Mouse (Mus musculus): ENCODE results near the gene Chek2. TPM values are rescaled to one million over a fixed set of nuclear protein-coding genes. Genes with fewer than 3 reads are reported as not detected.

The Chek2 gene
- 6.0 and 13.2 TPM in 2 replicates for polyA plus RNA-seq (2015; fragmentation: Nextera tagmentation; extraction: Ambion mirVana)

- ATAC-seq (ENCODE audit: low FRiP score), result peak; percentile 99
Observed at GRCm38 (mm10) chr5:110839678-110840365, at the start of gene Chek2, which contains the start of gene Hscb. Gene Chek2, plus strand, starts transcription at chr5:110839979. Gene Hscb, minus strand, starts transcription at chr5:110839777.

DNA sequence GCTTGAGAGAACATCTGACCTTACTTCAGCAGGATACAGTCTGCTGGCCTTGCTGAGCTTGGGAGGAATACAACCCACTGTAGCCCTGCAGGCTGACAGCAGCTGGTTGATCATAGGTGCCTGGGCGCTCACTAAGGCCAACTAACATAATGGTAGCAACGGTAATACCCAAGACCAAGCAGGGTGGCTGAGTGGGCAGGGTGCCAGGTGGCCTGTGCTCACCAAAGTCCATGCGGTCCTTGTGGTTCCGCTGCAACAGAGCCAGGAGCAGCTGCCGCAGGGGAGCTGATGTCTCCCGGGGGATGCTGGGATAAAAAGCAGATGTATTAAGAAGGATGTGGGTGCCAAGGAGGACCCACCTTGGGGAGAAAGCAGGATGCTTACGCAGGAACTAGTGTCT is 45.4 kb upstream of the Chek2 start:
- Histone ChIP-seq H3K4me3 (replicated peaks) (no peak overlapping the region), H3K27ac (replicated peaks) (no peak overlapping the region), H3K36me3 (peaks cover 95% of the 10 kb centered on the region), H3K27me3 (replicated peaks) (no peaks in the 10 kb centered on the region), H3K9me3 (replicated peaks) (no peaks in the 10 kb centered on the region), H3K4me1 (no peaks in the 10 kb centered on the region), H3K9ac (replicated peaks) (no peak overlapping the region), H3K4me2 (no peak overlapping the region)
- 75% methylated on average over 7 of the region's 7 CpGs for WGBS
- no peak for ATAC-seq (ENCODE audit: low FRiP score)

More at GRCm38 (mm10) chr5:110839678-110840365, at the start of gene Chek2, which contains the start of gene Hscb:
- Histone ChIP-seq H3K4me3 (replicated peaks) (peak within 1 kb of the TSS; percentile 86), H3K4me2 (peak within 1 kb of the TSS; percentile 90), H3K27ac (replicated peaks) (peak within 1 kb of the TSS; percentile 83), H3K36me3 (no peaks in the 10 kb centered on the region), H3K27me3 (replicated peaks) (no peaks in the 10 kb centered on the region), H3K9me3 (replicated peaks) (no peaks in the 10 kb centered on the region), H3K4me1 (peaks cover 20% of the 10 kb centered on the region), H3K9ac (replicated peaks) (peak within 1 kb of the TSS; percentile 74)
- whole genome bisulfite sequencing, result under 1% methylated on average over 41 of the region's 41 CpGs

DNA sequence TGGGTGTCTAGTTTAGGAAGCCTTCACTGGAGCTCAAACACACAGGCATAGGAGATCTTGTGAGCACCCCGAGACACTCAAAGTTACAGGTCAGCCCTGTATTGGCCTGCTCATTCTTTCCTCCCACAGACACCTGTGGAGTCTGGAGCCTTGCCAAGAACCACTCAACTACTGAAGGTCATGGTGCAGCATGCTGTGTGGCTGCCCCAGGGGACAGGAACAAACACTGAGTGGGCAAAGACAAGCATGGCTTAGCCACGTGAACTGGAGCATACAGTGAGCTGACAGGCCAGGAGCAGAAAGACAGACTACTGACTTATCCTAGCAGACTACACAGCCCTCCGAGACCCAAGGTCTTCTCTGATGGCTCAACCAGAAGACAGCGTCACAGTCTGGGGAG is 42.1 kb upstream of the Chek2 start:
- H3K36me3 ChIP-seq, result peaks cover 62% of the 10 kb centered on the region
- H3K27ac ChIP-seq (replicated peaks), result no peak overlapping the region
- WGBS, result 63% methylated on average over 4 of the region's 4 CpGs

DNA sequence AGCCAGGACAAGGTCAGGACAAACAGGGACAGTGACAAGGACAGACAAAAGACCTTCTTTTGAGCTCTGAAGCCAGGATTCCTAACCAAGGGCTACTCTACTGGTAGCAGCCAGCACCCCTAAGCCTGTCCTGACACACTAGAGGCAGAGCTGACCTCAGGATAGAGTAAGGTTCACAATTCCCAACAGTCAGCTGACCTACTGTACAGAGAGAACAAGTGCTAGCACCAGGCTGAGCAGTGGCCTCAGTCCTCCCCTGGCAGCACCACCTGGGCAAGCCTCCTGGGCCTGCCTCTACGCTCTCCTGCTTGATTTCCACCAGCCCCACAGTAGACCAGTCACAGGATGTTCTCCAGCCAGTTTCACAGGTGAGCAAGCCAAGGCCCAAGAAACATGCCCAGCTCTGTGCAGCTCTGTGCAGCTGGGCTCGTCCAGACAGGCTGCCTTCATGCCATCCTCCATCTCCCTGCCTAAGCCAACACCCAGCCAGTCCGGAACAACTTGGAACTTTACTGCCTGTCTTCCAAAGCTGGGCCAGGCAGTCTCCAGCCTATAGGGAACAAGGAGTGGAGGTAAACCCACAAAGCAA is 38.6 kb upstream of the Chek2 start:
- Histone ChIP-seq H3K4me2 (no peak overlapping the region), H3K4me1 (peaks cover 27% of the 10 kb centered on the region), H3K27me3 (replicated peaks) (no peaks in the 10 kb centered on the region), H3K9me3 (replicated peaks) (no peaks in the 10 kb centered on the region), H3K9ac (replicated peaks) (no peak overlapping the region), H3K27ac (replicated peaks) (no peak overlapping the region), H3K4me3 (replicated peaks) (no peak overlapping the region), H3K36me3 (peaks cover 34% of the 10 kb centered on the region)
- ATAC-seq (ENCODE audit: low FRiP score), result no peak
- WGBS, result 92% methylated on average over 3 of the region's 3 CpGs

More for the DNA sequence above, 42.1 kb upstream of the Chek2 start:
- Histone ChIP-seq H3K9me3 (replicated peaks) (no peaks in the 10 kb centered on the region), H3K4me2 (no peak overlapping the region), H3K27me3 (replicated peaks) (no peaks in the 10 kb centered on the region), H3K4me3 (replicated peaks) (no peak overlapping the region), H3K9ac (replicated peaks) (no peak overlapping the region), H3K4me1 (0 out of 2 replicates have a peak, but pooled peaks cover 9% of the 10 kb centered on the region)
- ATAC-seq (ENCODE audit: low FRiP score), result no peak

DNA sequence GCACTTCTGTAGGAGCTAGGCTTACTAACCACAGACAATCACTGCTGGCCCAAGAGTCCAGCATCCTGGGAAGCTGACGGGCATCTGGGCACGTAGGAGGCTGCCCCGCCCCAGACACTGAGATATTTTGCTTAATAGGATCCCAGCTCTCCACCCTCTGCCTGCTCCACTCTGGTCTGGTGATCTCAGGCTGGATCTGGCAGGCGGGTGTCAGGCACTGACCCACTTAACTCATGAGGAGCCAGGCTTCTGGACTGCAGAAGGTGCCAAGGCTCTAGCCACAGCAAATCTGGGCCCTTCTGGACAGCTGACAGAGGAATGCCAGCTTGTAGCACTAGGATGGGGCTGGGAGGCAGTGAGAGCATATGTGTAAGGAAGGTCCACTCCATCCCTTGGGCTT is 37.6 kb upstream of the Chek2 start:
- Histone ChIP-seq H3K27me3 (replicated peaks) (no peaks in the 10 kb centered on the region), H3K4me3 (replicated peaks) (no peak overlapping the region), H3K36me3 (peaks cover 24% of the 10 kb centered on the region), H3K4me1 (peaks cover 38% of the 10 kb centered on the region), H3K9ac (replicated peaks) (no peak overlapping the region), H3K4me2 (no peak overlapping the region), H3K27ac (replicated peaks) (no peak overlapping the region), H3K9me3 (replicated peaks) (no peaks in the 10 kb centered on the region)
- 92% methylated on average over 4 of the region's 4 CpGs for WGBS
- ATAC-seq (ENCODE audit: low FRiP score), result no peak

GRCm38 (mm10) chr5:110802809-110803208 is 37.0 kb upstream of the Chek2 start:
- H3K9me3 ChIP-seq (replicated peaks), result no peaks in the 10 kb centered on the region
- no peak overlapping the region for H3K4me3 ChIP-seq (replicated peaks)
- peaks cover 44% of the 10 kb centered on the region for H3K4me1 ChIP-seq
- H3K4me2 ChIP-seq, result no peak overlapping the region
- H3K27ac ChIP-seq (replicated peaks), result no peak overlapping the region
- no peaks in the 10 kb centered on the region for H3K27me3 ChIP-seq (replicated peaks)
- ATAC-seq (ENCODE audit: low FRiP score), result no peak
- H3K9ac ChIP-seq (replicated peaks), result no peak overlapping the region
- H3K36me3 ChIP-seq, result peaks cover 20% of the 10 kb centered on the region

- H3K4me1 ChIP-seq, result peaks cover 58% of the 10 kb centered on the region
- H3K9ac ChIP-seq (replicated peaks), result no peak overlapping the region
- H3K27me3 ChIP-seq (replicated peaks), result no peaks in the 10 kb centered on the region
- no peak overlapping the region for H3K27ac ChIP-seq (replicated peaks)
- no peak overlapping the region for H3K4me3 ChIP-seq (replicated peaks)
- 64% methylated on average over 7 of the region's 7 CpGs for WGBS
- ATAC-seq (ENCODE audit: low FRiP score), result no peak
- peaks cover 6% of the 10 kb centered on the region for H3K36me3 ChIP-seq
- H3K4me2 ChIP-seq, result no peak overlapping the region
- H3K9me3 ChIP-seq (replicated peaks), result no peaks in the 10 kb centered on the region
Observed at GRCm38 (mm10) chr5:110804012-110804743, 35.6 kb upstream of the Chek2 start.

DNA sequence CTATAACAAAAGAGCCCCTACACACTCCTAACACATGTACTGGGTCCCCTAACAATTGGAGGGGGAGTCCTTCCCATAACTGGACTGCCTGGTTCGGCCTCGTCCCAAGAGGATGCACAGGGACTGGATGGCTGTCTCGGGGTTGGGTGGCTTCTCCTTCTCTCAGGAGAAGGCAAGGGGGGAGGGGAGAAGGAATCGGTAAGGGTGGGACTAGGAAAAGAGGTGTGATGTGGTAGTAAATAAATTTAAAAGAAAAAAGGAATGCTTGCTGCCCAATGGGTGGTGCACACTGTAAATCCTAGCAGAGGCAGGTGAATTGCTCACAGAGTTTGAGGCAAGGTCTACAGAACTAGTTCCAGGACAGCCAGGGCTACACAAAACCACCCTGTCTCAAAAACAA is 33.6 kb upstream of the Chek2 start:
- 88% methylated on average over 4 of the region's 4 CpGs for WGBS

DNA sequence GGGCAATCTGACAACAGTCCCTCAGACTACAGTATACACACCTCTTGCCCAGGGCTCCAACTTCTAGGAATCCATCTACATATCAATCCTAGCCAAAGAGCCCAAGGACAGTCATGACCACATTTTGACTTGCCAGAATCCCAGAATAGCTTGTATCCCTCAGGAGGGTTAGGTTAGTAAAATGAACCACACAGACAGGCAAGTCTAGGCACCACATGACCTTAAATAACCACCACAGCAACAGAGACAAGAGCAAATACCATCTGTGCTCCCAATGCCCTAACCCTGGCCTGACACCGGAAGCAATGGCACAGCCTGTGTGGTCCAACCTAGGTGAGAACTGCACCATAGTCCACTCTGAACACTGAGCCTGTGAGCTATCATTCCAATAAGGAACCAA is 33.1 kb upstream of the Chek2 start:
- peaks cover 53% of the 10 kb centered on the region for H3K4me1 ChIP-seq
- no peaks in the 10 kb centered on the region for H3K9me3 ChIP-seq (replicated peaks)
- 0 out of 2 replicates have a peak overlapping the region, but pooled peaks have one; percentile 7 for H3K9ac ChIP-seq (replicated peaks)
- H3K27me3 ChIP-seq (replicated peaks), result no peaks in the 10 kb centered on the region
- peak overlapping the region; percentile 98; the same call in 1 of the 2 replicates for H3K4me2 ChIP-seq
- no peak for ATAC-seq (ENCODE audit: low FRiP score)
- no peak overlapping the region for H3K27ac ChIP-seq (replicated peaks)
- 88% methylated on average over 1 of the region's 1 CpGs for WGBS
- H3K4me3 ChIP-seq (replicated peaks), result no peak overlapping the region
- peaks cover 6% of the 10 kb centered on the region; the same call in 1 of the 2 replicates for H3K36me3 ChIP-seq

More for the DNA sequence above, 33.6 kb upstream of the Chek2 start:
- Histone ChIP-seq H3K9ac (replicated peaks) (no peak overlapping the region), H3K9me3 (replicated peaks) (no peaks in the 10 kb centered on the region), H3K4me2 (peak overlapping the region; percentile 2; the same call in 1 of the 2 replicates), H3K4me3 (replicated peaks) (no peak overlapping the region), H3K27me3 (replicated peaks) (no peaks in the 10 kb centered on the region), H3K36me3 (peaks cover 6% of the 10 kb centered on the region; the same call in 1 of the 2 replicates), H3K27ac (replicated peaks) (no peak overlapping the region), H3K4me1 (peaks cover 58% of the 10 kb centered on the region)
- no peak for ATAC-seq (ENCODE audit: low FRiP score)

- Histone ChIP-seq H3K9ac (replicated peaks) (peak overlapping the region; percentile 79; the same call in 1 of the 2 replicates), H3K27ac (replicated peaks) (0 out of 2 replicates have a peak overlapping the region, but pooled peaks have one; percentile 81), H3K4me3 (replicated peaks) (peak overlapping the region; percentile 82), H3K27me3 (replicated peaks) (no peaks in the 10 kb centered on the region), H3K36me3 (peaks cover 6% of the 10 kb centered on the region; the same call in 1 of the 2 replicates), H3K4me2 (peak overlapping the region; percentile 98), H3K9me3 (replicated peaks) (no peaks in the 10 kb centered on the region), H3K4me1 (peaks cover 51% of the 10 kb centered on the region)
- no peak for ATAC-seq (ENCODE audit: low FRiP score)
- WGBS, result 92% methylated on average over 4 of the region's 4 CpGs
Observed at GRCm38 (mm10) chr5:110807453-110807852, 32.3 kb upstream of the Chek2 start.

- ATAC-seq (ENCODE audit: low FRiP score), result peak; percentile 29; the same call in 1 of the 2 replicates
- Histone ChIP-seq H3K36me3 (peaks cover 6% of the 10 kb centered on the region; the same call in 1 of the 2 replicates), H3K9me3 (replicated peaks) (no peaks in the 10 kb centered on the region), H3K27ac (replicated peaks) (peak overlapping the region; percentile 81), H3K4me2 (peak overlapping the region; percentile 98), H3K4me1 (peaks cover 51% of the 10 kb centered on the region), H3K4me3 (replicated peaks) (peak overlapping the region; percentile 82), H3K27me3 (replicated peaks) (no peaks in the 10 kb centered on the region), H3K9ac (replicated peaks) (peak overlapping the region; percentile 79)
- 2% methylated on average over 14 of the region's 14 CpGs for WGBS
Observed at GRCm38 (mm10) chr5:110808061-110808631, 31.6 kb upstream of the Chek2 start.
